Mouse (Mus musculus): ENCODE results near the gene Gm34653.
"Not testable (repeated sequence)": the region's sequence is repeated elsewhere in the genome, so short reads cannot be mapped to it uniquely, and the experiment has no call there.

The Gm34653 gene

GRCm38 (mm10) chr2:34832766-34833457 is at the start of gene Gm34653:
TSS of gene Gm34653 (plus strand) at chr2:34833007.
- DNase-seq (ENCODE audit: low read depth, low spot score): not testable (repeated sequence)

- peak; percentile 23 for DNase-seq (ENCODE audit: low read depth, low spot score)
Measured at GRCm38 (mm10) chr2:34783064-34784020, 49.5 kb upstream of the Gm34653 start.

- DNase-seq (ENCODE audit: low read depth, low spot score): peak; percentile 72
Measured at GRCm38 (mm10) chr2:34784085-34784484, 48.7 kb upstream of the Gm34653 start.

GRCm38 (mm10) chr2:34790282-34790681 is 42.5 kb upstream of the Gm34653 start:
- peak; percentile 90 for DNase-seq (ENCODE audit: low read depth, low spot score)

- DNase-seq (ENCODE audit: low read depth, low spot score): not testable (repeated sequence)
Measured at GRCm38 (mm10) chr2:34792543-34792942, 40.3 kb upstream of the Gm34653 start.

- no peak for DNase-seq (ENCODE audit: low read depth, low spot score)
Measured at GRCm38 (mm10) chr2:34794511-34794910, 38.3 kb upstream of the Gm34653 start.

GRCm38 (mm10) chr2:34795426-34795825 is 37.4 kb upstream of the Gm34653 start:
- no peak for DNase-seq (ENCODE audit: low read depth, low spot score)

- peak; percentile 92 for DNase-seq (ENCODE audit: low read depth, low spot score)
Measured at GRCm38 (mm10) chr2:34799357-34800256, 33.2 kb upstream of the Gm34653 start, which contains the start of gene Rabepk. TSS of gene Rabepk (minus strand) at chr2:34799912.

- DNase-seq (ENCODE audit: low read depth, low spot score): no peak
Measured at GRCm38 (mm10) chr2:34800371-34800770, 32.4 kb upstream of the Gm34653 start.

- DNase-seq (ENCODE audit: low read depth, low spot score): peak; percentile 99
Measured at GRCm38 (mm10) chr2:34801516-34802482, 31.0 kb upstream of the Gm34653 start.

- DNase-seq (ENCODE audit: low read depth, low spot score): peak; percentile 46
Measured at GRCm38 (mm10) chr2:34802565-34803245, 30.1 kb upstream of the Gm34653 start.

GRCm38 (mm10) chr2:34803746-34804145 is 29.1 kb upstream of the Gm34653 start:
- DNase-seq (ENCODE audit: low read depth, low spot score): no peak

- no peak for DNase-seq (ENCODE audit: low read depth, low spot score)
Measured at GRCm38 (mm10) chr2:34804172-34804571, 28.6 kb upstream of the Gm34653 start.

GRCm38 (mm10) chr2:34804815-34805214 is 28.0 kb upstream of the Gm34653 start:
- no peak for DNase-seq (ENCODE audit: low read depth, low spot score)

GRCm38 (mm10) chr2:34805364-34805950 is 27.4 kb upstream of the Gm34653 start:
- no peak for DNase-seq (ENCODE audit: low read depth, low spot score)

- DNase-seq (ENCODE audit: low read depth, low spot score): no peak
Measured at GRCm38 (mm10) chr2:34808057-34808456, 24.8 kb upstream of the Gm34653 start.

GRCm38 (mm10) chr2:34809568-34809967 is 23.2 kb upstream of the Gm34653 start:
- no peak for DNase-seq (ENCODE audit: low read depth, low spot score)

- no peak for DNase-seq (ENCODE audit: low read depth, low spot score)
Measured at GRCm38 (mm10) chr2:34810775-34811174, 22.0 kb upstream of the Gm34653 start.

- no peak for DNase-seq (ENCODE audit: low read depth, low spot score)
Measured at GRCm38 (mm10) chr2:34812706-34813105, 20.1 kb upstream of the Gm34653 start.

Data from CD4-positive helper T cell, adult 2 months (primary cell).